Mouse (Mus musculus) liver, embryonic 12.5 days (tissue): ENCODE measurements around the gene Itga8. TPM values are rescaled to one million over a fixed set of nuclear protein-coding genes. Genes with fewer than 3 reads are reported as not detected.

Experiments used
- ATAC-seq: fragments of 200-750 bp; cut with Nextera tagmentation; 2 replicates; pipeline ENCODE4 v1.8.0; 2017; ENCODE audit warnings: moderate number of reproducible peaks, mild to moderate bottlenecking, moderate library complexity
- H3K27ac ChIP-seq: fragments of 300-500 bp; sonication (generic); 2 replicates; pipeline ENCODE4 v1.5.1; 2016; ENCODE audit warnings: mild to moderate bottlenecking
- H3K27me3 ChIP-seq: fragments of 300-500 bp; sonication (generic); replicated peaks from 2 replicates; pipeline ENCODE4 v1.6.1; 2016; ENCODE audit warnings: mild to moderate bottlenecking, moderate library complexity
- H3K36me3 ChIP-seq: fragments of 300-500 bp; sonication (generic); 2 replicates; pipeline ENCODE4 v1.6.1; 2016; ENCODE audit warnings: mild to moderate bottlenecking, moderate library complexity
- H3K4me1 ChIP-seq: fragments of 300-500 bp; sonication (generic); 2 replicates; pipeline ENCODE4 v1.6.1; 2016
- H3K4me2 ChIP-seq: fragments of 300-500 bp; sonication (generic); 2 replicates; pipeline ENCODE4 v1.6.1; 2016; ENCODE audit warnings: mild to moderate bottlenecking, moderate library complexity
- H3K4me3 ChIP-seq: fragments of 300-500 bp; sonication (generic); 2 replicates; pipeline ENCODE4 v1.5.1; 2016; ENCODE audit warnings: mild to moderate bottlenecking, moderate library complexity
- H3K9ac ChIP-seq: fragments of 300-500 bp; sonication (generic); 2 replicates; pipeline ENCODE4 v1.6.1; 2016; ENCODE audit warnings: mild to moderate bottlenecking, moderate library complexity
- H3K9me3 ChIP-seq: fragments of 300-500 bp; sonication (generic); replicated peaks from 2 replicates; pipeline ENCODE4 v1.6.1; 2016; ENCODE audit warnings: mild to moderate bottlenecking, moderate library complexity
- WGBS: fragments of 180-500 bp; shearing (Covaris S2); methylation state at CpG from one replicate; pipeline ENCODE4 v1.1.7; 2016; ENCODE audit not compliant: insufficient replicate concordance; 5-methylcytosine and 5-hydroxymethylcytosine counted together
- polyA plus RNA-seq: library from polyadenylated mRNA; unstranded; fragments of >200 nt; fragmentation: Nextera tagmentation; extraction: Ambion mirVana; gene quantifications from 2 replicates; pipeline ENCODE4 v1.2.1, GENCODE M21; 2016

Gene Itga8
- polyA plus RNA-seq, 1 experiment from 2014 or later: 3.9 TPM

GRCm38 (mm10) chr2:12180635-12181034 is 121.1 kb downstream of the Itga8 start:
- no peak overlapping the region for H3K4me3 ChIP-seq
- no peaks in the 10 kb centered on the region for H3K36me3 ChIP-seq
- WGBS: 47% methylated on average over 2 of the region's 2 CpGs
- H3K27me3 ChIP-seq: no peaks in the 10 kb centered on the region
- ATAC-seq: no peak
- no peak overlapping the region for H3K4me2 ChIP-seq
- no peak overlapping the region for H3K27ac ChIP-seq
- no peak overlapping the region for H3K9ac ChIP-seq
- no peaks in the 10 kb centered on the region for H3K4me1 ChIP-seq
- H3K9me3 ChIP-seq: no peaks in the 10 kb centered on the region

- H3K36me3 ChIP-seq: no peaks in the 10 kb centered on the region
- 59% methylated on average over 7 of the region's 7 CpGs for WGBS
- H3K9ac ChIP-seq: no peak overlapping the region
- no peak overlapping the region for H3K4me3 ChIP-seq
- H3K27me3 ChIP-seq: no peaks in the 10 kb centered on the region
- H3K4me2 ChIP-seq: no peak overlapping the region
- no peaks in the 10 kb centered on the region for H3K4me1 ChIP-seq
- no peak overlapping the region for H3K27ac ChIP-seq
- no peak for ATAC-seq
- H3K9me3 ChIP-seq: no peaks in the 10 kb centered on the region
These were observed 126.8 kb downstream of the Itga8 start for GRCm38 (mm10) chr2:12174722-12175427.

GRCm38 (mm10) chr2:12170221-12170620 is 131.5 kb downstream of the Itga8 start:
- no peak overlapping the region for H3K4me3 ChIP-seq
- no peak for ATAC-seq
- H3K27ac ChIP-seq: no peak overlapping the region
- no peaks in the 10 kb centered on the region for H3K36me3 ChIP-seq
- no peak overlapping the region for H3K9ac ChIP-seq
- H3K27me3 ChIP-seq: no peaks in the 10 kb centered on the region
- no peak overlapping the region for H3K4me2 ChIP-seq
- H3K9me3 ChIP-seq: no peaks in the 10 kb centered on the region
- H3K4me1 ChIP-seq: no peaks in the 10 kb centered on the region

- H3K36me3 ChIP-seq: no peaks in the 10 kb centered on the region
- 59% methylated on average over 3 of the region's 3 CpGs for WGBS
- H3K9me3 ChIP-seq: no peaks in the 10 kb centered on the region
- H3K4me3 ChIP-seq: no peak overlapping the region
- no peak overlapping the region for H3K27ac ChIP-seq
- H3K4me1 ChIP-seq: no peaks in the 10 kb centered on the region
- H3K4me2 ChIP-seq: no peak overlapping the region
- ATAC-seq: no peak
- H3K27me3 ChIP-seq: no peaks in the 10 kb centered on the region
- no peak overlapping the region for H3K9ac ChIP-seq
These were observed 141.2 kb downstream of the Itga8 start for GRCm38 (mm10) chr2:12160486-12160885.

- 48% methylated on average over 1 of the region's 1 CpGs for whole genome bisulfite sequencing
- Histone ChIP-seq H3K27me3 (no peaks in the 10 kb centered on the region), H3K36me3 (no peaks in the 10 kb centered on the region), H3K4me2 (no peak overlapping the region), H3K9me3 (no peaks in the 10 kb centered on the region), H3K4me3 (no peak overlapping the region), H3K9ac (no peak overlapping the region), H3K27ac (no peak overlapping the region), H3K4me1 (no peaks in the 10 kb centered on the region)
- no peak for ATAC-seq
These were observed 144.7 kb downstream of the Itga8 start for GRCm38 (mm10) chr2:12157001-12157400.

GRCm38 (mm10) chr2:12156401-12156800 is 145.3 kb downstream of the Itga8 start:
- ATAC-seq: no peak
- 58% methylated on average over 3 of the region's 3 CpGs for WGBS
- H3K4me3 ChIP-seq: no peak overlapping the region
- H3K27me3 ChIP-seq: no peaks in the 10 kb centered on the region
- H3K27ac ChIP-seq: no peak overlapping the region
- no peaks in the 10 kb centered on the region for H3K9me3 ChIP-seq
- no peaks in the 10 kb centered on the region for H3K36me3 ChIP-seq
- H3K4me1 ChIP-seq: no peaks in the 10 kb centered on the region
- no peak overlapping the region for H3K4me2 ChIP-seq
- no peak overlapping the region for H3K9ac ChIP-seq

GRCm38 (mm10) chr2:12154676-12155075 is 147.0 kb downstream of the Itga8 start:
- no peak for ATAC-seq
- H3K9ac ChIP-seq: no peak overlapping the region
- H3K27ac ChIP-seq: no peak overlapping the region
- H3K4me1 ChIP-seq: no peaks in the 10 kb centered on the region
- WGBS: 65% methylated on average over 6 of the region's 6 CpGs
- H3K36me3 ChIP-seq: no peaks in the 10 kb centered on the region
- no peak overlapping the region for H3K4me2 ChIP-seq
- H3K4me3 ChIP-seq: no peak overlapping the region
- H3K27me3 ChIP-seq: no peaks in the 10 kb centered on the region
- no peaks in the 10 kb centered on the region for H3K9me3 ChIP-seq

- Histone ChIP-seq H3K4me3 (no peak overlapping the region), H3K36me3 (no peaks in the 10 kb centered on the region), H3K4me2 (no peak overlapping the region), H3K9ac (no peak overlapping the region), H3K9me3 (no peaks in the 10 kb centered on the region), H3K27me3 (no peaks in the 10 kb centered on the region), H3K4me1 (no peaks in the 10 kb centered on the region), H3K27ac (no peak overlapping the region)
- 68% methylated on average over 1 of the region's 1 CpGs for WGBS
- no peak for ATAC-seq
These were observed 148.2 kb downstream of the Itga8 start for GRCm38 (mm10) chr2:12153551-12153950.

- Histone ChIP-seq H3K4me1 (no peaks in the 10 kb centered on the region), H3K36me3 (no peaks in the 10 kb centered on the region), H3K27ac (no peak overlapping the region), H3K27me3 (no peaks in the 10 kb centered on the region), H3K9me3 (no peaks in the 10 kb centered on the region), H3K9ac (no peak overlapping the region), H3K4me3 (no peak overlapping the region), H3K4me2 (no peak overlapping the region)
- 52% methylated on average over 2 of the region's 2 CpGs for WGBS
- ATAC-seq: no peak
These were observed 153.8 kb downstream of the Itga8 start for GRCm38 (mm10) chr2:12147902-12148301.

- no peak overlapping the region for H3K4me3 ChIP-seq
- 30% methylated on average over 2 of the region's 2 CpGs for WGBS
- H3K27me3 ChIP-seq: no peaks in the 10 kb centered on the region
- no peaks in the 10 kb centered on the region for H3K9me3 ChIP-seq
- H3K4me2 ChIP-seq: no peak overlapping the region
- H3K4me1 ChIP-seq: no peaks in the 10 kb centered on the region
- no peak for ATAC-seq
- no peak overlapping the region for H3K9ac ChIP-seq
- no peak overlapping the region for H3K27ac ChIP-seq
- H3K36me3 ChIP-seq: no peaks in the 10 kb centered on the region
These were observed 155.1 kb downstream of the Itga8 start for GRCm38 (mm10) chr2:12146612-12147011.

- peak; percentile 83 for ATAC-seq
- H3K4me1 ChIP-seq: peaks cover 12% of the 10 kb centered on the region; the same call in 1 of the 2 replicates
These were observed 162.9 kb downstream of the Itga8 start for GRCm38 (mm10) chr2:12138765-12139368.

GRCm38 (mm10) chr2:12126580-12126979 is 175.1 kb downstream of the Itga8 start:
- Histone ChIP-seq H3K9me3 (no peaks in the 10 kb centered on the region), H3K27ac (no peak overlapping the region), H3K4me1 (no peaks in the 10 kb centered on the region), H3K9ac (no peak overlapping the region), H3K36me3 (no peaks in the 10 kb centered on the region), H3K4me3 (no peak overlapping the region), H3K4me2 (no peak overlapping the region), H3K27me3 (no peaks in the 10 kb centered on the region)
- ATAC-seq: no peak

More at GRCm38 (mm10) chr2:12138765-12139368, 162.9 kb downstream of the Itga8 start:
- no peak overlapping the region for H3K4me3 ChIP-seq
- H3K27me3 ChIP-seq: no peaks in the 10 kb centered on the region
- 57% methylated on average over 5 of the region's 5 CpGs for WGBS
- H3K9ac ChIP-seq: no peak overlapping the region
- no peak overlapping the region for H3K4me2 ChIP-seq
- no peak overlapping the region for H3K27ac ChIP-seq
- no peaks in the 10 kb centered on the region for H3K36me3 ChIP-seq
- no peaks in the 10 kb centered on the region for H3K9me3 ChIP-seq

GRCm38 (mm10) chr2:12115479-12115878 is 186.2 kb downstream of the Itga8 start:
- Histone ChIP-seq H3K9me3 (no peaks in the 10 kb centered on the region), H3K36me3 (no peaks in the 10 kb centered on the region), H3K9ac (no peak overlapping the region), H3K4me3 (no peak overlapping the region), H3K27ac (no peak overlapping the region), H3K4me2 (no peak overlapping the region), H3K4me1 (no peaks in the 10 kb centered on the region), H3K27me3 (no peaks in the 10 kb centered on the region)
- no peak for ATAC-seq
- WGBS: 49% methylated on average over 2 of the region's 2 CpGs
